Mouse (Mus musculus) liver, embryonic 14.5 days (tissue): ENCODE measurements around the gene Dpp3. TPM values are rescaled to one million over a fixed set of nuclear protein-coding genes. Genes with fewer than 3 reads are reported as not detected.
A peak's percentile ranks its signal among the peaks of the same experiment; 100 is the strongest.

Experiments
- ATAC-seq: fragments of 200-750 bp; cut with Nextera tagmentation; 2 replicates; pipeline ENCODE4 v1.8.0; 2017; ENCODE audit warnings: moderate number of reproducible peaks, mild to moderate bottlenecking, moderate library complexity; ENCODE audit not compliant: insufficient read depth
- DNase-seq, 3 experiments: peaks; one replicate each; pipeline ENCODE4 v3.0.0-alpha.2; 2012 to 2013; ENCODE audit warnings: low read depth in 3 of 3, low spot score in 3 of 3
- H3K27ac ChIP-seq: fragments of 300-500 bp; sonication (generic); 2 replicates; pipeline ENCODE4 v1.5.1; 2014; ENCODE audit warnings: moderate library complexity, mild to moderate bottlenecking, control low read depth, inconsistent platforms
- H3K27me3 ChIP-seq: fragments of 300-500 bp; sonication (generic); 2 replicates; pipeline ENCODE4 v1.6.1; 2014; ENCODE audit warnings: mild to moderate bottlenecking, low read length, moderate library complexity; ENCODE audit not compliant: control insufficient read depth, insufficient read depth
- H3K36me3 ChIP-seq: fragments of 300-500 bp; sonication (generic); replicated peaks from 2 replicates; pipeline ENCODE4 v1.6.1; 2014; ENCODE audit warnings: low read depth; ENCODE audit not compliant: control insufficient read depth, insufficient read depth
- H3K4me1 ChIP-seq, 2 experiments: fragments of 200-500 bp in 1 of 2; fragments of 300-500 bp in 1 of 2; sonication (generic) in 1 of 2; replicated peaks; 2 replicates each; pipeline ENCODE4 v1.6.1; 2012 to 2014; ENCODE audit warnings: antibody characterized with exemption in 1 of 2, inconsistent platforms in 1 of 2, low read length in 1 of 2; ENCODE audit not compliant: control insufficient read depth in 2 of 2, insufficient read depth in 2 of 2
- H3K4me2 ChIP-seq: fragments of 300-500 bp; sonication (generic); 2 replicates; pipeline ENCODE4 v1.6.1; 2014; ENCODE audit warnings: low read depth, mild to moderate bottlenecking, control low read depth, moderate library complexity
- H3K4me3 ChIP-seq, 2 experiments: fragments of 200-500 bp in 1 of 2; fragments of 300-500 bp in 1 of 2; sonication (generic) in 1 of 2; 2 replicates each; pipeline ENCODE4 v1.5.1; 2012 to 2014; ENCODE audit warnings: low read depth in 2 of 2, low read length in 2 of 2, mild to moderate bottlenecking in 2 of 2, control low read depth in 1 of 2, inconsistent platforms in 1 of 2, moderate library complexity in 1 of 2; ENCODE audit not compliant: insufficient read depth in 1 of 2
- H3K9ac ChIP-seq: fragments of 300-500 bp; sonication (generic); replicated peaks from 2 replicates; pipeline ENCODE4 v1.6.1; 2014; ENCODE audit warnings: mild to moderate bottlenecking, control low read depth, moderate library complexity
- H3K9me3 ChIP-seq: fragments of 300-500 bp; sonication (generic); 2 replicates; pipeline ENCODE4 v1.6.1; 2016; ENCODE audit warnings: low read length, mixed read lengths; ENCODE audit not compliant: control insufficient read depth
- CTCF ChIP-seq: IDR thresholded peaks from 2 replicates; pipeline ENCODE4 v1.5.1; 2016; ENCODE audit warnings: antibody characterized with exemption, low read depth, control low read depth
- EP300 ChIP-seq: IDR thresholded peaks from 2 replicates; pipeline ENCODE4 v1.6.1; 2016; ENCODE audit warnings: antibody characterized with exemption, low read depth
- WGBS: fragments of 180-500 bp; shearing (Covaris S2); extraction: QIAGEN DNeasy Blood & Tissue Kit; methylation state at CpG from one replicate; pipeline ENCODE4 v1.1.7; 2014; ENCODE audit not compliant: insufficient replicate concordance; 5-methylcytosine and 5-hydroxymethylcytosine counted together
- polyA plus RNA-seq, 2 experiments: library from polyadenylated mRNA; depleted of rRNA in 1 of 2; stranded (reverse) in 1 of 2; unstranded in 1 of 2; fragments of >200 nt; fragmentation: Nextera tagmentation in 1 of 2; extraction: Ambion mirVana in 1 of 2; gene quantifications; 2 replicates each; pipeline versions ENCODE4 v1.2.1 to v1.2.3; 2012 to 2014

The Dpp3 gene
- polyA plus RNA-seq, 2 experiments, result 28.0 to 37.0 TPM

GRCm38 (mm10) chr19:4863048-4863447 is 65.0 kb downstream of the Dpp3 start:
- DNase-seq (no peak), ATAC-seq (no peak)
- H3K9me3 ChIP-seq, result no peaks in the 10 kb centered on the region
- peaks cover 36% of the 10 kb centered on the region for H3K27me3 ChIP-seq
- H3K4me1 ChIP-seq, result peaks cover 20% of the 10 kb centered on the region in 2 experiments
- no peak overlapping the region for H3K4me2 ChIP-seq
- H3K36me3 ChIP-seq, result no peaks in the 10 kb centered on the region
- no peak overlapping the region for H3K27ac ChIP-seq
- H3K4me3 ChIP-seq, result no peak overlapping the region
- no peak overlapping the region for H3K9ac ChIP-seq
- TF ChIP-seq CTCF (no peak), EP300 (no peak)
- 68% methylated on average over 6 of the region's 6 CpGs for WGBS

GRCm38 (mm10) chr19:4859081-4859480 is 69.0 kb downstream of the Dpp3 start:
- TF ChIP-seq EP300 (peak; percentile 93), CTCF (peak; percentile 64)
- Histone ChIP-seq H3K27ac (peak overlapping the region; percentile 96), H3K4me1 (peaks cover 27 to 31% of the 10 kb centered on the region in 2 experiments), H3K27me3 (peaks cover 29% of the 10 kb centered on the region), H3K9me3 (no peaks in the 10 kb centered on the region), H3K9ac (peak overlapping the region; percentile 69), H3K4me2 (peak overlapping the region; percentile 69), H3K4me3 (peak overlapping the region; percentile 51 to 53), H3K36me3 (no peaks in the 10 kb centered on the region)
- WGBS, result 27% methylated on average over 6 of the region's 6 CpGs
- peak; percentile 82 to 86 (median 85) for DNase-seq
- ATAC-seq, result peak; percentile 98

Other genes starting within 250 kb of the Dpp3 start
- gene Gm960, start 229.6 kb downstream of the Dpp3 start, polyA plus RNA-seq (2012; rRNA removed), result 0.01 and 0.20 TPM in 2 replicates
- gene Gm960, start 229.6 kb downstream of the Dpp3 start, polyA plus RNA-seq (2014; fragmentation: Nextera tagmentation; extraction: Ambion mirVana), result 0.75 TPM in 1 of 2 replicates, not detected in the other
- gene Sptbn2, start 217.1 kb downstream of the Dpp3 start, polyA plus RNA-seq (2012; rRNA removed), result 0.04 and 0.08 TPM in 2 replicates
- gene Sptbn2, start 217.1 kb downstream of the Dpp3 start, polyA plus RNA-seq (2014; fragmentation: Nextera tagmentation; extraction: Ambion mirVana), result 0.03 and 0.15 TPM in 2 replicates
- 3.3 and 3.4 TPM in 2 replicates for gene Rbm4b, start 171.8 kb downstream of the Dpp3 start, polyA plus RNA-seq (2012; rRNA removed)
- 8.4 and 9.5 TPM in 2 replicates for gene Rbm4b, start 171.8 kb downstream of the Dpp3 start, polyA plus RNA-seq (2014; fragmentation: Nextera tagmentation; extraction: Ambion mirVana)
- 23.8 and 27.9 TPM in 2 replicates for gene Rbm4, start 134.4 kb downstream of the Dpp3 start, polyA plus RNA-seq (2012; rRNA removed)
- gene Rbm4, start 134.4 kb downstream of the Dpp3 start, polyA plus RNA-seq (2014; fragmentation: Nextera tagmentation; extraction: Ambion mirVana), result 22.1 and 24.3 TPM in 2 replicates
- gene Gm21992, start 116.7 kb downstream of the Dpp3 start, polyA plus RNA-seq (2012; rRNA removed), result 10.7 and 15.1 TPM in 2 replicates
- 8.6 and 9.5 TPM in 2 replicates for gene Gm21992, start 116.7 kb downstream of the Dpp3 start, polyA plus RNA-seq (2014; fragmentation: Nextera tagmentation; extraction: Ambion mirVana)
- gene Rbm14, start 116.7 kb downstream of the Dpp3 start, polyA plus RNA-seq (2012; rRNA removed), result 23.9 and 27.1 TPM in 2 replicates
- 30.3 and 35.7 TPM in 2 replicates for gene Rbm14, start 116.7 kb downstream of the Dpp3 start, polyA plus RNA-seq (2014; fragmentation: Nextera tagmentation; extraction: Ambion mirVana)
- 24.0 and 38.1 TPM in 2 replicates for gene Ccs, start 89.0 kb downstream of the Dpp3 start, polyA plus RNA-seq (2012; rRNA removed)
- 35.4 and 41.2 TPM in 2 replicates for gene Ccs, start 89.0 kb downstream of the Dpp3 start, polyA plus RNA-seq (2014; fragmentation: Nextera tagmentation; extraction: Ambion mirVana)
- gene Ccdc87, start 88.9 kb downstream of the Dpp3 start, polyA plus RNA-seq (2012; rRNA removed), result 0.01 and 0.02 TPM in 2 replicates
- not detected in 2 replicates for gene Ccdc87, start 88.9 kb downstream of the Dpp3 start, polyA plus RNA-seq (2014; fragmentation: Nextera tagmentation; extraction: Ambion mirVana)
- gene Ctsf, start 73.2 kb downstream of the Dpp3 start, polyA plus RNA-seq (2012; rRNA removed), result 18.5 and 20.8 TPM in 2 replicates
- gene Ctsf, start 73.2 kb downstream of the Dpp3 start, polyA plus RNA-seq (2014; fragmentation: Nextera tagmentation; extraction: Ambion mirVana), result 30.6 and 32.8 TPM in 2 replicates
- gene Actn3, start 50.4 kb downstream of the Dpp3 start, polyA plus RNA-seq (2012; rRNA removed), result 0.18 and 0.33 TPM in 2 replicates
- 0.28 TPM in 2 replicates for gene Actn3, start 50.4 kb downstream of the Dpp3 start, polyA plus RNA-seq (2014; fragmentation: Nextera tagmentation; extraction: Ambion mirVana)
- 16.5 and 17.2 TPM in 2 replicates for gene Zdhhc24, start 49.6 kb downstream of the Dpp3 start, polyA plus RNA-seq (2012; rRNA removed)
- gene Zdhhc24, start 49.6 kb downstream of the Dpp3 start, polyA plus RNA-seq (2014; fragmentation: Nextera tagmentation; extraction: Ambion mirVana), result 6.8 and 6.9 TPM in 2 replicates
- gene Bbs1, start 21.7 kb downstream of the Dpp3 start, polyA plus RNA-seq (2012; rRNA removed), result 1.2 TPM in 2 replicates
- gene Bbs1, start 21.7 kb downstream of the Dpp3 start, polyA plus RNA-seq (2014; fragmentation: Nextera tagmentation; extraction: Ambion mirVana), result 0.27 and 0.82 TPM in 2 replicates
- gene Peli3, start 14.8 kb upstream of the Dpp3 start, polyA plus RNA-seq (2012; rRNA removed), result 0.03 and 0.06 TPM in 2 replicates
- 0.24 TPM in 1 of 2 replicates, not detected in the other for gene Peli3, start 14.8 kb upstream of the Dpp3 start, polyA plus RNA-seq (2014; fragmentation: Nextera tagmentation; extraction: Ambion mirVana)
- gene Mrpl11, start 33.9 kb upstream of the Dpp3 start, polyA plus RNA-seq (2012; rRNA removed), result 17.8 and 31.8 TPM in 2 replicates
- gene Mrpl11, start 33.9 kb upstream of the Dpp3 start, polyA plus RNA-seq (2014; fragmentation: Nextera tagmentation; extraction: Ambion mirVana), result 64.7 and 66.2 TPM in 2 replicates
- 0.11 and 0.12 TPM in 2 replicates for gene Npas4, start 62.0 kb upstream of the Dpp3 start, polyA plus RNA-seq (2012; rRNA removed)
- gene Npas4, start 62.0 kb upstream of the Dpp3 start, polyA plus RNA-seq (2014; fragmentation: Nextera tagmentation; extraction: Ambion mirVana), result not detected in 2 replicates
- gene Slc29a2, start 95.6 kb upstream of the Dpp3 start, polyA plus RNA-seq (2012; rRNA removed), result 2.5 and 3.8 TPM in 2 replicates
- 0.76 and 0.96 TPM in 2 replicates for gene Slc29a2, start 95.6 kb upstream of the Dpp3 start, polyA plus RNA-seq (2014; fragmentation: Nextera tagmentation; extraction: Ambion mirVana)
- gene B4gat1, start 110.5 kb upstream of the Dpp3 start, polyA plus RNA-seq (2012; rRNA removed), result 3.4 and 4.2 TPM in 2 replicates
- gene B4gat1, start 110.5 kb upstream of the Dpp3 start, polyA plus RNA-seq (2014; fragmentation: Nextera tagmentation; extraction: Ambion mirVana), result 6.5 TPM in 2 replicates
- 0.19 and 0.29 TPM in 2 replicates for gene AC124502.3, start 110.6 kb upstream of the Dpp3 start, polyA plus RNA-seq (2012; rRNA removed)
- 0.13 and 0.59 TPM in 2 replicates for gene AC124502.3, start 110.6 kb upstream of the Dpp3 start, polyA plus RNA-seq (2014; fragmentation: Nextera tagmentation; extraction: Ambion mirVana)
- gene Brms1, start 113.1 kb upstream of the Dpp3 start, polyA plus RNA-seq (2012; rRNA removed), result 17.3 and 19.9 TPM in 2 replicates
- gene Brms1, start 113.1 kb upstream of the Dpp3 start, polyA plus RNA-seq (2014; fragmentation: Nextera tagmentation; extraction: Ambion mirVana), result 24.5 and 26.4 TPM in 2 replicates
- 0.42 and 0.54 TPM in 2 replicates for gene Rin1, start 122.2 kb upstream of the Dpp3 start, polyA plus RNA-seq (2012; rRNA removed)
- gene Rin1, start 122.2 kb upstream of the Dpp3 start, polyA plus RNA-seq (2014; fragmentation: Nextera tagmentation; extraction: Ambion mirVana), result 0.13 and 0.28 TPM in 2 replicates
- gene Cd248, start 139.8 kb upstream of the Dpp3 start, polyA plus RNA-seq (2012; rRNA removed), result 1.7 and 2.0 TPM in 2 replicates
- gene Cd248, start 139.8 kb upstream of the Dpp3 start, polyA plus RNA-seq (2014; fragmentation: Nextera tagmentation; extraction: Ambion mirVana), result 2.8 and 3.4 TPM in 2 replicates
- gene Tmem151a, start 157.2 kb upstream of the Dpp3 start, polyA plus RNA-seq (2012; rRNA removed), result 0.18 and 0.21 TPM in 2 replicates
- gene Tmem151a, start 157.2 kb upstream of the Dpp3 start, polyA plus RNA-seq (2014; fragmentation: Nextera tagmentation; extraction: Ambion mirVana), result 0.25 and 0.28 TPM in 2 replicates
- gene Yif1a, start 160.3 kb upstream of the Dpp3 start, polyA plus RNA-seq (2012; rRNA removed), result 34.7 and 37.0 TPM in 2 replicates
- gene Yif1a, start 160.3 kb upstream of the Dpp3 start, polyA plus RNA-seq (2014; fragmentation: Nextera tagmentation; extraction: Ambion mirVana), result 58.6 and 60.0 TPM in 2 replicates
- gene Cnih2, start 170.2 kb upstream of the Dpp3 start, polyA plus RNA-seq (2012; rRNA removed), result 0.63 and 1.0 TPM in 2 replicates
- 0.50 and 0.73 TPM in 2 replicates for gene Cnih2, start 170.2 kb upstream of the Dpp3 start, polyA plus RNA-seq (2014; fragmentation: Nextera tagmentation; extraction: Ambion mirVana)
- gene Rab1b, start 178.8 kb upstream of the Dpp3 start, polyA plus RNA-seq (2012; rRNA removed), result 50.6 and 58.8 TPM in 2 replicates
- gene Rab1b, start 178.8 kb upstream of the Dpp3 start, polyA plus RNA-seq (2014; fragmentation: Nextera tagmentation; extraction: Ambion mirVana), result 76.2 and 84.8 TPM in 2 replicates
- gene Klc2, start 190.3 kb upstream of the Dpp3 start, polyA plus RNA-seq (2012; rRNA removed), result 2.3 and 3.5 TPM in 2 replicates
- 1.3 and 1.6 TPM in 2 replicates for gene Klc2, start 190.3 kb upstream of the Dpp3 start, polyA plus RNA-seq (2014; fragmentation: Nextera tagmentation; extraction: Ambion mirVana)